Comparison of ENCODE assay signal across 9 mouse cellular contexts in the genomic region with DNA sequence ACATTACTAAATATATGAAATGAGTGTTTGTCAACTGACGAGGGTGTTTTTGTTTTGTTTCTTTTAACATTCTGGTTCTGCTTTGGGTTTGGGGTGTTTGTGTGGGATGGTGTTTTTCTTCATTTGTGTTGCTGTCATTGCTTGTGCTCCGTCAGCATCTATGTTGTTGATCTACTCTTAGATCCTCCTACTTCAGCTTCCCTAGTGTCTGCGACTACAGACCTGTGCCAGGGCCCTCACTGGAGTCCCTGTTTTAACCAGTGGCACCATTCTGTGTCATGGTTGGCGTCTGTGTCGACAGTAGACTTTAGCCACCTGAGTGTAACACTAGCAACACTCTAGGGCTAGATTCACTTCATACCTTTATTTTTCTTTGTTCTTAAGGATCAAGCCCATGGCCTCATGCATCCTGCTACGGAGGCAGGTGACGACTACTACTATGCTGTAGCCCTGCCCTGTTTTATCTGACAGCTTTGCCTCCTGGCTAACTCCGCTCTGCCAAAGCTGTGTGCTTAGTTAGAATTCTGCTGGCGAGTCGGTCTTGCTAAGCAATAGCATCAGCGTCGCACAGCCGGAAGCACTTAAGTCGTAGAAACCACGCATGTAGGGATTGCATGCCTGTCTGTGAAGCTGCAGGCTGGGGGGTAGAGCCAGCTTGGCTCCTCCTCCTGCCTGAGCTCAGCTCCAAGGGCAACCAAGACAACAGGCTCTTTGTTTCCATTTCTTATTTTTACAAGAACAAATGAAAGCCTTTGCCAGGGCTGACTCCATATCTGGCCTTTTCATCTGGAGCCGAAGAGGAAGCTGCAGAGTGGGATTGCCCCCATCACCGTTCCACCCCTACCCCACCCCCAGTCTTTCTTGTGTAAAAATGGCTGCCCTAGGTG.
A peak's percentile ranks its signal among the peaks of the same experiment; 100 is the strongest.
DNase-seq lines count a peak whose midpoint lies in the region; ATAC-seq lines count a peak whose summit lies in the region.
"Had no signal": no experiment of that assay in that cellular context is flagged by ENCODE, and none has a peak within 500 bp of the region (broad histone marks: within the 10 kb centered on the region; RNA-seq: fewer than 3 reads in every experiment).

No protein-coding gene starts in this region.

- no peaks in the 10 kb centered on the region for H3K27me3 ChIP-seq in forebrain, embryonic 16.5 days (replicated peaks; ENCODE audit: control insufficient read depth, insufficient read depth, low read length)
- no peaks in the 10 kb centered on the region for H3K27me3 ChIP-seq in liver, embryonic 12.5 days (replicated peaks)
- H3K27me3 ChIP-seq: Patski had no signal

- intact Hi-C loops in heart, postnatal 14 days (cut with DNase I) = no loop called here

- 36% methylated on average over 17 of the region's 17 CpGs for WGBS in forebrain, embryonic 16.5 days
- WGBS in liver, embryonic 12.5 days (ENCODE audit: insufficient replicate concordance) = 35% methylated on average over 17 of the region's 17 CpGs

- DNase-seq in 3134 (ENCODE audit: extremely low read depth, insufficient read length, low spot score) = peak; percentile 66
- DNase-seq in adrenal gland, postnatal 25 days = peak; percentile 26
- peak; percentile 52 to 62 for DNase-seq in heart, postnatal 14 days
- peak; percentile 51 to 78 for DNase-seq in kidney, postnatal 25 days
- peak; percentile 51 for DNase-seq in testis, postnatal 10 days (ENCODE audit: low spot score)

- no peaks in the 10 kb centered on the region for H3K9me3 ChIP-seq in forebrain, embryonic 16.5 days (ENCODE audit: control insufficient read depth, low read length)
- H3K9me3 ChIP-seq in liver, embryonic 12.5 days (replicated peaks) = no peaks in the 10 kb centered on the region

- peak overlapping the region; percentile 1; the same call in 1 of the 2 replicates for H3K9ac ChIP-seq in forebrain, embryonic 16.5 days (replicated peaks; ENCODE audit: low read depth, low read length)
- H3K9ac ChIP-seq in liver, embryonic 12.5 days = no peak overlapping the region

- peak overlapping the region; percentile 72 for H3K27ac ChIP-seq in forebrain, embryonic 16.5 days (ENCODE audit: low read length)
- H3K27ac ChIP-seq in liver, embryonic 12.5 days = no peak overlapping the region

- H3K4me3 ChIP-seq in forebrain, embryonic 16.5 days (replicated peaks; ENCODE audit: low read length) = no peak overlapping the region
- H3K4me3 ChIP-seq in liver, embryonic 12.5 days = no peak overlapping the region

- peaks cover 6% of the 10 kb centered on the region for H3K4me1 ChIP-seq in forebrain, embryonic 16.5 days (replicated peaks; ENCODE audit: control insufficient read depth, insufficient read depth, low read length)
- H3K4me1 ChIP-seq in liver, embryonic 12.5 days = 0 out of 2 replicates have a peak, but pooled peaks cover 4% of the 10 kb centered on the region

- H3K4me2 ChIP-seq in forebrain, embryonic 16.5 days (ENCODE audit: low read length) = peak overlapping the region; percentile 20
- H3K4me2 ChIP-seq in liver, embryonic 12.5 days = peak overlapping the region; percentile 35

- no peaks in the 10 kb centered on the region for H3K36me3 ChIP-seq in forebrain, embryonic 16.5 days (ENCODE audit: control insufficient read depth, insufficient read depth)
- H3K36me3 ChIP-seq in liver, embryonic 12.5 days = no peaks in the 10 kb centered on the region

- peak; percentile 97 for ATAC-seq in forebrain, embryonic 16.5 days
- peak; percentile 27; the same call in 1 of the 2 replicates for ATAC-seq in liver, embryonic 12.5 days
- peak; percentile 58 for ATAC-seq in monocyte, adult 5-6 weeks (replicated peaks; ENCODE audit: insufficient number of reproducible peaks, low FRiP score, low TSS enrichment, poor library complexity, severe bottlenecking)
- ATAC-seq: Patski had no signal

Comparison
In these comparisons a context has a peak if more than half of its experiments do, and no peak if none do; other contexts are left out.
1. ATAC-seq: peak in every context shown above with its lines; median percentile 97 in forebrain, embryonic 16.5 days; 58 in monocyte, adult 5-6 weeks; 27 in liver, embryonic 12.5 days.